1 mouse cellular context compared by ENCODE assay signal in the genomic region with DNA sequence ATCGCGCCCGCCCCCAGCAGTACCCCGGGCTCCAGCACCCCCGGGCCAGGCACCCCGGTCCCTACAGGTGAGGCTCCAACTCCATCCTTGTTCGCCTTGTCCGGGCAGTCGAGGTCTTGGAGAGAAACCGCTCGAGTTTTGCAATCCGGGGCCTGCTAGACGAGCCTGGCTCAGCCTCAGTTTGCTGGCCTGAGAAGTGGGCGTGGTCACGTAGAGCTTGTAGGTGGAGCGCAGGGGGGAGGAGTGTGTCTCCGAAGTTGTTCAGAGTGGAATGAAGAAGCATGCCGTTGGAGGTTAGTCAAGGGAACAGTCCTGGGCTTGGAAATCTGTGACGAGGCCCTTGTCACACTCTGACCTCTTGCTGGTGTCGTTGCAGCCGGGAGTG.
TF ChIP-seq lines count a peak whose summit lies in the region.

No protein-coding gene starts in this region.

TF ChIP-seq in MEL, 35 proteins besides CTCF, POLR2A, EP300 and RAD21 (continued from another document):
- TF ChIP-seq POLR2AphosphoS5 (IDR thresholded peaks at IDR 0.05; ENCODE audit: borderline replicate concordance, low read depth, low read length) = no peak
- TF ChIP-seq TBP (IDR thresholded peaks at IDR 0.05; ENCODE audit: low read depth, low read length) = no peak
- no peak; the same call in none of the 2 replicates for TF ChIP-seq SIN3A (IDR thresholded peaks at IDR 0.05; ENCODE audit: low read length)
- 0 out of 2 replicates have a peak, but pooled peaks have one; percentile 11 for TF ChIP-seq MYB (IDR thresholded peaks at IDR 0.05; ENCODE audit: low read depth, low read length)
- no peak for TF ChIP-seq MAFK (IDR thresholded peaks at IDR 0.05; ENCODE audit: borderline replicate concordance, low read depth, low read length)
- TF ChIP-seq ZC3H11A (IDR thresholded peaks at IDR 0.05; ENCODE audit: low read depth, low read length) = no peak
- no peak for TF ChIP-seq GATA1 (IDR thresholded peaks at IDR 0.05; ENCODE audit: low read depth, low read length)
- TF ChIP-seq TCF12 (IDR thresholded peaks at IDR 0.05; ENCODE audit: low read depth, low read length) = no peak
- no peak for TF ChIP-seq KAT2A (conservative IDR thresholded peaks at IDR 0.05; ENCODE audit: low read depth, low read length)
- no peak for TF ChIP-seq GABPA (IDR thresholded peaks at IDR 0.05; ENCODE audit: low read depth, low read length)
- no peak for TF ChIP-seq ELF1 (IDR thresholded peaks at IDR 0.05; ENCODE audit: low read depth, low read length)
- 0 out of 2 replicates have a peak, but pooled peaks have one; percentile 12 for TF ChIP-seq SMC3 (IDR thresholded peaks at IDR 0.05; ENCODE audit: low read depth, low read length)
- TF ChIP-seq MAX (IDR thresholded peaks at IDR 0.05; ENCODE audit: low read length) = peak; percentile 50; the same call in 1 of the 2 replicates
- no peak for TF ChIP-seq MAZ (IDR thresholded peaks at IDR 0.05; ENCODE audit: low read depth, low read length)
